Mouse (Mus musculus) forelimb bud, embryonic 11.5 days (tissue): ENCODE data around the gene Tprn.
A peak's percentile ranks its signal among the peaks of the same experiment; 100 is the strongest.

Source experiments
- DNase-seq: peaks from one replicate; pipeline ENCODE4 v3.0.0-alpha.2; 2012; ENCODE audit warnings: low read depth, low spot score

The Tprn gene

GRCm38 (mm10) chr2:25265897-25266656 lies 3.7 kb downstream of the Tprn start:
- DNase-seq = no peak

DNA sequence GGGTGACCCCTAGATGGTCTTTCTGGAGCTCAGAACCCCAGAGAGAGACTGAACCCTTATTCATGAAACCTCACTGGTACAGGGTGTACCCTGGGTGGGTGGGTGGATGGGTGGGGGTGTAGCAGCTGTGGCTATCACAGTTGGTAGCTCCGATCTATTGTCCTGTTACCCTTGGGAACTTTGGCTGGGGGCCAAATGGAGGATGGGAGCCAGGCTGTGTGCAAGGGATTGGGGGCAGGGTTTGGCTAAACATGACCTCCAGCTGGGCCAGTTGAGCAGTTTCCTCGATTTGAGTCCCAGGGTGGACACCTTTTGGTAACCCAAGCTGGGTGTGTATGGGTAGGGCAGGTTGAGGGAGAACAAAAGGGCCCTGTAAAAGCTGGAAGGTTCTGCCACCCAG lies 4.3 kb downstream of the Tprn start:
- no peak for DNase-seq

DNA sequence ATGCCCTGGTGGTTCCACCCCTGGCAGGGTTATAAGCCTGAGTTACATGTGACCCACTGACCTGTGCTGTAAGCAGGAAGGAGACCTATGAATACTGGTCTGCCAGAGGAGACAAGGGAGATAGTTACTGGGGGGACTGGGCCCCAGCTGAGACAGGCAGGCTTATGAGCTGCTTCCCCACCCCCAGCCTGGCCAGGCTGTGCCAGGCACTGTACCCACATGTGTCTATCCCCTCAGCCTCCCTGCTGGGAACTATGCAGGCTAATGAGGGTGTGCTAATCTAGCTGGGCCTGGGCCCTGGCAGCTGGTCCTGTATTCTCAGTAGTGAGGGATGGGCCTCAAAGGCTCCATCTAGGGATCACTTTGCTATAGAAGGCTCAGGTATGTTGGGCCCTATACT lies 4.8 kb downstream of the Tprn start:
- DNase-seq = no peak

DNA sequence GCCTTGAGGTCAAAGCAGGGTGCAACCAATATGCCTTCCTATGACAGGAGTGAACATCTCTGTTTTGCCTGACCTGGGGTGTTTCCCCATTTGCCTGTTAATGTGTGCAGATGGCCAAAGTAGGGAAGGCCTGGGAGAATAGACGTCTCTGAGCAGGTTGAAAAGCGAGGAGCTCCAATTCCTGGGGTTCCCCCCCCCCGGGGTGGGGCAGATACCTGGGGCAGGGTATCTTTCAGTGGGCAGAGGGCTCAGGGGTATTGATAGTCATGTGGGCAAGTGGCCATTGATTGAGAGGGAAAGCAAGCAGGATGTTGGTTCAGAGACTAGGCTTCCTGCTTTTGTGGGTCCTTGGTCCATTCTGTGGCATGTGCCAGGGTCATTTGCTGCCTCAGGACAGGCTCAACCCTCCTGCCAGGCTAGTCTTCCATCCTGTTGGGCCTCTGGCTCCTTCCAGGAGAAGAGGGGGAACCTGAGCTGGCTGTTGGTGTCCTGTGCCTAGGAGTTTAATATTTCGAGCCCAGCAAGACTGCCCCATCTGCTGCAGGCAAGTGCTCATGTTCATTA lies 5.4 kb downstream of the Tprn start:
- DNase-seq = no peak

GRCm38 (mm10) chr2:25271827-25272511 lies 9.6 kb downstream of the Tprn start, which contains the start of the genes Ssna1 and Anapc2:
Gene Ssna1 (minus strand): TSS chr2:25272438.
Gene Anapc2 (plus strand): TSS chr2:25272478.
- peak; percentile 97 for DNase-seq

DNA sequence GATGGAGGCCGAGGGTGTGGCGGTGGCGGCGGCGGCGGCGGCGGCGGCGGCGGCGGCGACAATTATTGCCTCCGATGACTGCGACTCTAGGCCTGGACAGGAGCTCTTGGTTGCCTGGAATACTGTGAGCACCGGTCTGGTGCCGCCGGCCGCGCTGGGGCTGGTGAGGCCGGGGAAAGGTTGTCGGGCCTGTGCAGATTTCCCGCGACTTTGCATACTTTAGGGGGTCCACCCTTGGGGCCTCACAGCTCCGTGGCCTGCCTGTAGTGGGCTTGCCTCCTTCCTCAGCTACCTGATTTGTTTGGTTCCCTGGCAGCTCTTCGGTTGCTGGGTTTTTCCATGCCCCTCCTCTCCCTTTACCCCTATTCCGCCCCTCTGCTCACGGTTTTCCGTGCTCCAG lies 10.1 kb downstream of the Tprn start:
- DNase-seq = no peak

- DNase-seq = no peak
Observed at GRCm38 (mm10) chr2:25273010-25273409, 10.6 kb downstream of the Tprn start.

DNA sequence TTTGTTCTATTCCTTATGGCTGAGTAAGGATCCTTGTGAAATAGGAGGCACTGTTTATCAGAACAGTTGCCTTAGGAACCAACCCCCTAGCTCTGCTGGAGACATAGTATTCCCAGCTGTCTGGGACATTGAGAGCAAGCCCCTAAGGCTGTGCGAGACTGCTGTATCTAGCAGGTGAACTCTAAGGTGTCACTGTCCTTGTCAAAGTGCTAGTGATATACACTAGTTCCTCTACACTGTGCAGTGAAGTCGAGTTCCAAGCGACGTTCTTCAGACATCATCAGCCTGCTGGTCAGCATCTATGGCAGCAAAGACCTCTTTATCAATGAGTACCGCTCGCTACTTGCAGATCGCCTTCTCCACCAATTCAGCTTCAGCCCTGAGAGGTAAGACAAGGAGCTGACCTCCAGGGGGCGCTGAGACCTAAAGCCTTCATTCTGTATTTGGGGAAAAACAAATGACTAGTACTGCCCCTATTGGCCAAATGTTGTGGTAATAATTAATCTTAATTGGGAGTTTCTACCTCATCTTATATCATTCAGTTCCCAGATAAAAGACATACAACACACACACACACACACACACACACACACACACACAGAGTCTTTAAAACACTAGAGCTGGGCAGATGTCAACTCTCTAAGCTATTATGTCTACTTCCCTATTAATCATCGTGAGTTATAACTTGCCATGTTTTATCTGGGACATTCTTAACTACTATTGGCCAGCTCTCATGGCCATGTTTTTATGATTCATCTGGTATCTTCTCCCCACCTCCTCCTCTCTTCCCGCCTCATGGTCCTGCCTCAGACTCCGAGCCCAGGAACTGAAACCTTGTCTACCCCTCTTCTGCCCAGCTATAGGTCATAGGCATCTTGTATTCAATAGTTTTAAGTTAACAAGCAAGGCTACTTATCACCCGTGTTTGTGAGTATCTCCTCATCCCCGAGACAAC lies 16.8 kb downstream of the Tprn start:
- DNase-seq = peak; percentile 76

DNA sequence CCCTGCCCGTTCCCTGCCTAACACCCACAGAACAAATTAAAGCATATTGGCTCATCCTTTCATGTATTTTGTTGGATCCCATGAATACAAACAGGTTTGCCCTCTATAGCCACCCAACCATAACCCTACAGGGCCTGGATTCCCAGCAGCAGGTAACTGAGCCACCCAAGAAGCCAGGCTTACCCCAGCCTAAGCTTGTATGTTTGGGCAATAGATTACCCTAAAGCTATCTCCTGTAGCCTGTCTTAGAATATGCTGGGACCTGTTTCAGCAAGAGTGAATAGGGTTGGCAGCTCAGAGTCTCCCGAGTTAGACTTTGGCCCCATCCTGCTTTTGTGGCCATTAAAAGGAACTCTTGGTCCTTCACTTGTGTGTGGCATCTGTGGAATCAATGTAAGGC lies 23.1 kb downstream of the Tprn start:
- DNase-seq = no peak

DNA sequence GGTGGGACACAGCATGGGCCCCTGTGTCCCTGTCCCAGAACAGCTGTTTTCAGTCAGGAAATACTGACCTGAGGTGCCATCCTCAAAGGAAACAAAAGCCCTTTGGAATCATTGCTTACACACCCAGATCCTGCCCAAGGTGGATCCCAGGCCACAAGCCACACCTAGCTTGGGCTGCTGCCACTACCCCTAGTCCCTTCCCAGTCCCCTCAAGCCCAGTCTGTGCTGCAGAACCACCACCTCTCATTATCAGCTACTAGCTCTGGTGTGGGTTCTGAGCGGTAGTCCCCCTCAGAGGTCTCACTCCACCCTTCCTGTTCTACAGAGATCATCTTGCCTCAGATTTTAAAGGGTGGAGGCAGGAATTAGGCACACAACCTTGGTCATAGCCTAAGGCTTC lies 23.9 kb downstream of the Tprn start:
- DNase-seq = no peak

DNA sequence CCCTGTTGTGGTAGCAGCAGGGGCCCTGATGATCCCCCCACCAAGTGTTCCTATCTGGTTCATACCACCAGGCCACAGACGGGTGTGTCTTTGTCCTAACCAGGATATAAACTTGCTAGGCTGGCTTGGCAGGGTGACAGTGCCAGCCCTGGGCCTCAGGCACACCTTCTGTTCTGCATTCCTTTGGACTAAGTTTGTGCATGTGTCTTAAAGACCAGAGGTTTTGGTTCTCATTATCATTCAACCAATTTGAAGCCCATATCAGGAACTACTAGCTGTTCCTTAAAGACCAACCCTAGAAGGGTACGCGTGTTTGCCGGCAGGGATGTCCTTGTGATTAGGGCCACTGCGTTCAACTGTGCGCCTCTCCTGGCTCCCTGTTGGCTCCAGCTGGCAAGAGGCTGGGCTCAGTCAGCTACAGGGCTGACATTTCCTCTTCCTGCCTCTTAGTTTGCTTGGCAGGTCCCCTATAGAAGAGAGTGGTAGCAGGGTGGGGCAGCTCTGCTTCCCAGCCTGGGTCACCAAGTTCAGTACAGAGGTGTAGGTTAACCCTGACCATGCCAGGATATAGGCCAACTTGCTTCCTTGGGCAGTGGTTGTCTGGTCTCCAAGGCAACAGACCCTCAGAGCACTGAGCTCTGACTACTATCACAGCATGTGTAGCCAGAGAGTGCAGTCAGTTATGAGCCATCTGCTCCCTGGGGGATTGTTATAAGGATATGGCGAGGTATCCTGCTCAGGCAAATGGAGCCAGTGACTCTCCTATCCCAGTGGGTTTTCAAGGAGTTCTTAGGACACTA lies 24.6 kb downstream of the Tprn start:
- no peak for DNase-seq

DNA sequence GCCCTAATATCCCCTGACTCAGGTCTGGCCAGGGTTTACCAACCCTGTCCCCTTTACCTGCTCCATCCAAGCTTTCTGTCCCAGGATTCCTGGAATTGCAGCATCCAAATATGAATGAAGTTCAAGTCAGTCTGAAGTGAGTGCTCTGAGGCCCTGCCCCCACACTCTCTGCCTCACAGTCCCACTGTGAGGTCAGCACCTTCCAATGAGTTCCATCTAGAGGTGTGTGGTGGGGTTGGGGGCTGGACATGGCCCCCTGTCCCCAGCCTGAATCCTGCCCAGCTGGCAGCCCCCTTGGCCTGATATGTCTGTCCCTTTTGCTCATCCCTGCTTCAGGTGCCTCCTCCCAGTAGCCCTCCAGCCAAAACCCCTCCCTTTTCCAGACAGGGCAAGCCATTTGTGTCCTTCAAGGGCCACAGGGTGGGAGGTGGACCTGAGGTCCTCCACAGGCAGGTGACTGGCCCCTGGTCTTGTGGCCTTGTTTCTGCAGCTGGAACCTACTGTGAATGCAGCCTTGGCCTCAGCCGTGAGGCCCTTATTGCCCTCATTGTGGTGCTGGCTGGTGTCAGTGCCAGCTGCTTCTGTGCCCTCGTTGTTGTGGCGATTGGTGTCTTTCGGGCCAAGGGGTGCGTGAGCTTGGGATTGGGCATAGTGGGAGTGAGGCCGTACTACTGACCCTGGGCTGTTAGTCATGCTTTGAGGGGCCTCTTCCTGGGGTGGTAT lies 25.7 kb downstream of the Tprn start, which contains the start of gene Tmem210:
Gene Tmem210, plus strand, starts transcription at position 219 of the 723 bp plus-strand sequence.
- DNase-seq = no peak

DNA sequence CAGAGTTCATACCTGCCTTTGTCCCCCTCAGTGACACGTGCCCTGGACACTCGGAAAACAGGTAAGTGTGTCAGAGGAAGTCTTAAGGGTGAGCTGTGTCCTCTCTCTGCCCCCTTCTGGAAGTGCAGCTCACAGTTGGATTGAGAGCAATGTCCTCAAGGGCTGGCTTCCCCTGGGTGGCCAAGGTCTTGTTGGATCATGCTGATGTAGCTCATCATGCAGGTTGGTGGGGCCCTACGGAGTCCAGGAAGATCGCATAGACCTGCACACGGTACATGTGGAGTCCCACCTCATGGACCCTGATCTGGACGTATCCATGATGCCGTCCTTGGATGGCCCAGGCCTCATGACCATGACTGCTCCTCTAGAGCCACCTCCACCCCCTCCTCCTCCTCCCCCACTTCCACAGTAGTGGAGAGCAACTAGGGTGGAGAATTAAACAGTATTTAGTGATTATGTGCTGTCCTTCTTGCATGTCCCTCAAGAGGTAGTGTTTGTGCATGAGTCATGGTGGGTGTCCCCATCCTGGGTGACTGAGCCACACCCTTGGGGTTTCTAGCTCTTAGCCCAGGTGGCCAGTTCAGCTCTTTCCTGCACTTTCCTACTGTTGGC lies 26.4 kb downstream of the Tprn start:
- no peak for DNase-seq

- DNase-seq = no peak
Observed at GRCm38 (mm10) chr2:25289651-25290050, 27.2 kb downstream of the Tprn start, which contains the start of gene Lrrc26. Gene Lrrc26 (plus strand): TSS chr2:25289915.

GRCm38 (mm10) chr2:25290101-25290815 lies 27.8 kb downstream of the Tprn start:
- no peak for DNase-seq

GRCm38 (mm10) chr2:25290816-25291130 lies 28.4 kb downstream of the Tprn start:
- no peak for DNase-seq

DNA sequence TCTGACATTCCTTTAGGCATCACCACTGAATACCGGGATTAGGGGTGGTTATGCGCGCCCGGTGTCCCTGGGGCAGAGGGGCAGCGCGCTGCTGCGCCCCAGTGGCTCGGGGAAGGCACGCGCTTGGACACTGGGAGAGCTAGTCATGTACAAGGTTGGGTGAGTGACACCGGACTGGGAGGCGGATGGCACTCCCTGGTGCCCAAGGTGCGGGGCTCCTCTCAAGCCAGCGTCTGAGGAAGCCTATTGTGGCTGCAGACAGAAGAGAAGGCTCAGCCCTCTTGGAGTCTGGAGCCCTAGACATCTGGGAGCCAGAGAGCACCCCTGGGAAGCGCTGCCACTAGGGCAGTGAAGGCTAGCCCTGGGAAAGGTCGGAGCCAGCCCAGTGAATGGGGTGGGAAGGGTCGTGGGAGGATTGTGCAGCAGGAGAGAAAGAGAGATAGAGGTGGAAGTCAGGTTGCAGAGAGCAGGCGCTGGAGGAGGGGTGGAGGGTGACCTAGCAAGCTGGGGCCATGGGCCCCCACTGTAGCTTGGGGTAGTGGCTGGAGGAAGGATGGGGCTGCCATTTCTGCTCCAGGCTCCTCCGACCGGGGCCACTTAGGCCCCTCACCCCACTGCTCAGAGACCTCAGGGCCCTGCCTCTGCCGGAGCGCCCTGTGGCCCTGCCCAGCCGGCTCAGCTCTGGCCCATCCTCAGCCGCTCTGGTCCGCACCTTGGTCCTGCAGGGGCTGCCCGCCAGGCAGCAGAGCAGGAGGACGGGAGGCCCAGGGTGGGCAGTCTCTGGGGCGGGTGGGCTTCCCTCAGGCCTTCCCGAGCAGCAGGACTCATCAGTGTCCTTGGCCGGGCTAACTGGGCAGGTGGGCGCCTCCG lies 29.0 kb downstream of the Tprn start:
- no peak for DNase-seq

GRCm38 (mm10) chr2:25292054-25292544 lies 29.7 kb downstream of the Tprn start:
- DNase-seq = no peak
